In the genomic region with DNA sequence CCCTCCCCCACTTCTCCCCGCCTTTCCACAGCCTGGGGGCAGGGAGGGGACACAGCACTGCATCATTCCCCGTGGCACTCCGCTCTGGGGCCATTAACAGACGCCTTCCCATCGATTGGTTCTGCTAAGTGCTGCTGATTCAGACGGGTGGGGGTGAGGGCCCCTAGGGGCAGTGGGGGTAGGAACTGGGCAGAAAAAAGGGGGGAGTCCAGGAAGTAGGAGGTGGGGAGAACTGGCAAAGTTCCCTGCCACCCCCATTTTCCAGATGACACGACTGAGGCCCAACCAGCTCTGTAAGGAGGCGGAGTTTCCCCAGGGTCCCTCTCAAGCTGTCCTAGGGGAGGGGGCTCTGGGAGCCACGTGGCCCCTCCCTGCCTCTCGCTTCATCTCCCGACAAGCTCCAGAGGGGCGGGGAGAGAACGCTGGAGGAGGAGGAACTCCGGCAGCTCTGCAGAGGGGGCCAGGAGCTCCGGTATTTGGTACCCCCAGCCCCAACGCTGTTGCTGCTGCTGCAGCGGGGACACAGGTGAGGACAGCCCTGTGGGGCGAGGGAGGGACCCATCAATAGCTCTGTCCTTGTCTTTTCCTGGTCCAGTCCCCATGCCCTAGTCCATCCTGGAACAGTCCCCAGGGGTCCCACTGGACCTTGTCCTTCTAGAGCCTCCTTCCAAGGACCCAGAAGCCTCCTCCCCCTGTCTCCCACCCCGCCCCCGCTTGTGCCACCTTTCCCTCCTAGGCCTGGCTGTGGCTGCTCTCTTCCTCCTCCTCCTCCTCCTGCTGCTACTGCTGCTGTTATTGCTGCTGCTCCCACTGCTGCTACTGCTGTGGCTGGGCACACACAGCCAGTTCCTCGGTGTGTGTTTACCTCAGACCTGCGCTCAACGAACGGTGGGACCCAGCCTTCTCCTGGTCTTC, we compare ENCODE assay signal across 7 mouse cellular contexts. TPM values are rescaled to one million over a fixed set of nuclear protein-coding genes. Genes with fewer than 3 reads are reported as not detected.
DNase-seq lines count a peak whose midpoint lies in the region; ATAC-seq and TF ChIP-seq lines count a peak whose summit lies in the region.

A gene (plus strand): TSS at position 425 of the 915 bp plus-strand sequence.

- peak within 1 kb of the TSS; percentile 59 for H3K4me2 ChIP-seq in heart, postnatal 0 days (ENCODE audit: low read depth, low read length)
- peak within 1 kb of the TSS; percentile 50 for H3K4me2 ChIP-seq in midbrain, embryonic 13.5 days (replicated peaks)

- H3K4me3 ChIP-seq in ES-E14 (ENCODE audit: insufficient read depth in 1 of 2, low read depth in 1 of 2, low read length in 2 of 2, poor library complexity in 1 of 2, severe bottlenecking in 1 of 2) = peak within 1 kb of the TSS; percentile 63 to 70
- peak within 1 kb of the TSS; percentile 29 for H3K4me3 ChIP-seq in heart, postnatal 0 days (ENCODE audit: low read depth, low read length)
- H3K4me3 ChIP-seq in midbrain, embryonic 13.5 days (replicated peaks) = peak within 1 kb of the TSS; percentile 34

- in situ Hi-C loops in ES-E14 (cut with MboI; ENCODE audit: low sequenced_read_pairs in 2 of 2, unreplicated experiment in 2 of 2) = no loop called here

- DNase-seq in ES-E14 (ENCODE audit: low read depth, low spot score) = peak; percentile 34
- peak; percentile 71 for DNase-seq in brain, adult 2 months (ENCODE audit: low read depth, low spot score)
- peak; percentile 23 for DNase-seq in fibroblast of lung, adult 2 months (ENCODE audit: low read depth)
- DNase-seq in heart, postnatal 0 days (ENCODE audit: low spot score) = no peak
- DNase-seq in left cerebral cortex, adult 18-20 months (ENCODE audit: low spot score in 2 of 2) = peak; percentile 21 to 29
- DNase-seq in adipocyte (ENCODE audit: low spot score) = no peak

- peaks cover 10% of the 10 kb centered on the region; the same call in 1 of the 2 replicates for H3K36me3 ChIP-seq in ES-E14 (ENCODE audit: control insufficient read depth, insufficient read depth, low read length, poor library complexity, severe bottlenecking)
- 0 out of 2 replicates have a peak, but pooled peaks cover 9% of the 10 kb centered on the region for H3K36me3 ChIP-seq in heart, postnatal 0 days (replicated peaks; ENCODE audit: control insufficient read depth, insufficient read depth, low read length)
- H3K36me3 ChIP-seq in midbrain, embryonic 13.5 days = peaks cover 27% of the 10 kb centered on the region

- no peaks in the 10 kb centered on the region for H3K9me3 ChIP-seq in ES-E14 (ENCODE audit: control insufficient read depth, insufficient read depth, low read depth, low read length)
- H3K9me3 ChIP-seq in heart, postnatal 0 days (replicated peaks; ENCODE audit: control insufficient read depth, low read length) = no peaks in the 10 kb centered on the region
- H3K9me3 ChIP-seq in midbrain, embryonic 13.5 days = no peaks in the 10 kb centered on the region

- H3K27me3 ChIP-seq in heart, postnatal 0 days (ENCODE audit: control insufficient read depth, insufficient read depth, low read length) = no peaks in the 10 kb centered on the region
- no peaks in the 10 kb centered on the region for H3K27me3 ChIP-seq in midbrain, embryonic 13.5 days

- H3K9ac ChIP-seq in ES-E14 (ENCODE audit: insufficient read depth, low read depth, low read length, poor library complexity, severe bottlenecking) = peak within 1 kb of the TSS; percentile 26
- H3K9ac ChIP-seq in heart, postnatal 0 days (replicated peaks; ENCODE audit: low read depth, low read length) = 0 out of 2 replicates have a peak within 1 kb of the TSS, but pooled peaks have one; percentile 10
- H3K9ac ChIP-seq in midbrain, embryonic 13.5 days (replicated peaks) = peak within 1 kb of the TSS; percentile 48; the same call in 1 of the 2 replicates

- no peak for TF ChIP-seq EP300 in heart, postnatal 0 days (IDR thresholded peaks at IDR 0.05; ENCODE audit: low read depth)

- ATAC-seq in heart, postnatal 0 days (ENCODE audit: insufficient read depth, low read depth) = peak; percentile 33; the same call in 1 of the 2 replicates
- peak; percentile 79 for ATAC-seq in midbrain, embryonic 13.5 days

- WGBS in heart, postnatal 0 days = 9% methylated on average over 22 of the region's 24 CpGs
- 24% methylated on average over 19 of the region's 24 CpGs for WGBS in midbrain, embryonic 13.5 days

- no peak for TF ChIP-seq CTCF in heart, postnatal 0 days (IDR thresholded peaks at IDR 0.05; ENCODE audit: low read depth)

- peaks cover 0 to 6% of the 10 kb centered on the region in 2 experiments; a peak in 1 of 4 replicates for H3K4me1 ChIP-seq in ES-E14 (ENCODE audit: control insufficient read depth in 2 of 2, insufficient read depth in 2 of 2, low read length in 2 of 2, poor library complexity in 1 of 2)
- H3K4me1 ChIP-seq in heart, postnatal 0 days (ENCODE audit: control insufficient read depth, insufficient read depth) = no peaks in the 10 kb centered on the region
- H3K4me1 ChIP-seq in midbrain, embryonic 13.5 days (replicated peaks) = peaks cover 5% of the 10 kb centered on the region; the same call in 1 of the 2 replicates

- peak within 1 kb of the TSS; percentile 40; the same call in 1 of the 2 replicates for H3K27ac ChIP-seq in ES-E14 (ENCODE audit: insufficient read depth, low read depth, low read length, poor library complexity, severe bottlenecking)
- H3K27ac ChIP-seq in heart, postnatal 0 days (ENCODE audit: low read depth) = no peak within 1 kb of the TSS
- H3K27ac ChIP-seq in midbrain, embryonic 13.5 days = no peak within 1 kb of the TSS

TF ChIP-seq in ES-E14, 5 proteins besides CTCF, POLR2A, EP300 and RAD21:
- TF ChIP-seq MAFK (IDR thresholded peaks at IDR 0.05; ENCODE audit: insufficient read depth, low read depth, low read length) = no peak
- TF ChIP-seq ZNF384 (IDR thresholded peaks at IDR 0.05; ENCODE audit: low read depth, low read length) = no peak
- no peak for TF ChIP-seq HCFC1 (IDR thresholded peaks at IDR 0.05; ENCODE audit: borderline replicate concordance, insufficient read depth, low read length)
- TF ChIP-seq ZC3H11A (IDR thresholded peaks at IDR 0.05; ENCODE audit: borderline replicate concordance, low read depth, low read length) = no peak
- no peak for TF ChIP-seq CHD2 (IDR thresholded peaks at IDR 0.05; ENCODE audit: low read depth, low read length)
TF ChIP-seq in ES-E14: peak in this region for 0.

RNA-seq across cellular contexts. Expression of the gene that starts here (rescaled TPM):
- total RNA-seq in ES-E14 (2012; rRNA removed) = 3.1 and 5.4 TPM in 2 replicates
- 0.08 and 0.23 TPM in 2 replicates for total RNA-seq in heart, postnatal 0 days (2014; rRNA removed; ENCODE audit: low replicate concordance)
- 0.20 and 0.22 TPM in 2 replicates for polyA plus RNA-seq in heart, postnatal 0 days (2015; fragmentation: Nextera tagmentation; extraction: Ambion mirVana)
- total RNA-seq in left cerebral cortex, adult 18-20 months (2021) = 1 to 10 TPM; 8.4 to 9.6 TPM
- polyA plus RNA-seq in midbrain, embryonic 13.5 days (2015; fragmentation: Nextera tagmentation; extraction: Ambion mirVana) = 1.4 and 2.1 TPM in 2 replicates

Comparison
In these comparisons a context has a peak if more than half of its experiments do, and no peak if none do; other contexts are left out.
1. Peak in ATAC-seq, H3K4me3 ChIP-seq, H3K9ac ChIP-seq and H3K4me2 ChIP-seq in heart, postnatal 0 days; RNA of the gene not detected or under 1 TPM.
2. DNase-seq: peak in ES-E14 (single experiment), brain, adult 2 months (single experiment), fibroblast of lung, adult 2 months (single experiment) and left cerebral cortex, adult 18-20 months (2 of 2); none in heart, postnatal 0 days (single experiment) and adipocyte (single experiment).
3. Peak in every context shown above with its lines, with median percentiles within 50 percentile points of each other: H3K4me3 ChIP-seq and H3K9ac ChIP-seq.